Mouse (Mus musculus) large intestine, adult 2 months (tissue): ENCODE measurements around the gene Rnf144a. TPM values are rescaled to one million over a fixed set of nuclear protein-coding genes. Genes with fewer than 3 reads are reported as not detected.

ENCODE experiments used
- polyA plus RNA-seq: library from polyadenylated mRNA; depleted of rRNA; stranded (reverse); fragments of >200 nt; gene quantifications from 2 replicates; pipeline ENCODE4 v1.2.3, GENCODE M21; 2012; rRNA removed

The Rnf144a gene
- polyA plus RNA-seq, 1 experiment: 1.5 TPM

Other genes with a start within 250 kb of the Rnf144a start
- gene Rsad2, start 41.2 kb upstream of the Rnf144a start, polyA plus RNA-seq: 1.7 and 3.0 TPM in 2 replicates
- gene Cmpk2, start 54.0 kb upstream of the Rnf144a start, polyA plus RNA-seq: 9.8 and 24.8 TPM in 2 replicates